Mouse (Mus musculus) C2C12 (cell line): ENCODE measurements around the gene Pcna.

ENCODE experiments used
- CEBPB ChIP-seq: IDR thresholded peaks from one replicate; pipeline ENCODE4 v1.6.1; 2011; ENCODE audit warnings: low read depth, mild to moderate bottlenecking, control low read depth, moderate library complexity
- CTCF ChIP-seq: IDR thresholded peaks from one replicate; pipeline ENCODE4 v1.5.1; 2011; ENCODE audit not compliant: control insufficient read depth, insufficient read depth, insufficient read length
- FOSL1 ChIP-seq: IDR thresholded peaks from one replicate; pipeline ENCODE4 v1.8.0; 2011; ENCODE audit warnings: mild to moderate bottlenecking, low read length; ENCODE audit not compliant: poor library complexity, insufficient read depth, severe bottlenecking
- MAX ChIP-seq: IDR thresholded peaks from one replicate; pipeline ENCODE4 v1.6.1; 2011; ENCODE audit warnings: mild to moderate bottlenecking, control low read depth
- MYOD1 ChIP-seq: IDR thresholded peaks from one replicate; pipeline ENCODE4 v1.6.1; 2011; ENCODE audit warnings: low read depth; ENCODE audit not compliant: control insufficient read depth, insufficient read length
- MYOG ChIP-seq: IDR thresholded peaks from one replicate; pipeline ENCODE4 v1.6.1; 2011; ENCODE audit not compliant: control insufficient read depth, insufficient read length; ENCODE audit errors: extremely low read depth
- USF1 ChIP-seq: IDR thresholded peaks from one replicate; pipeline ENCODE4 v1.6.1; 2011; ENCODE audit warnings: low read depth, mild to moderate bottlenecking, control low read depth, moderate library complexity

GRCm38 (mm10) chr2:132235291-132235690 is 17.8 kb downstream of the Pcna start:
- TF ChIP-seq CTCF = no peak
- no peak for TF ChIP-seq MYOD1
- no peak for TF ChIP-seq MAX
- TF ChIP-seq USF1 = no peak
- TF ChIP-seq CEBPB = no peak
- no peak for TF ChIP-seq FOSL1
- no peak for TF ChIP-seq MYOG
